Mouse (Mus musculus) liver, adult 2 months (tissue): ENCODE results near the gene C1qtnf12. TPM values are rescaled to one million over a fixed set of nuclear protein-coding genes. Genes with fewer than 3 reads are reported as not detected.

Experiments used
- DNase-seq: peaks from one replicate; pipeline ENCODE4 v3.0.0-alpha.2; 2011; ENCODE audit warnings: low read depth, low spot score; ENCODE audit errors: extremely low read depth
- H3K27ac ChIP-seq: fragments of 200-500 bp; replicated peaks from 2 replicates; pipeline ENCODE4 v1.5.1; 2012; ENCODE audit warnings: low read depth, mild to moderate bottlenecking, control low read depth, inconsistent platforms, low read length; ENCODE audit not compliant: insufficient read depth
- H3K27me3 ChIP-seq: fragments of 200-500 bp; 2 replicates; pipeline ENCODE4 v1.6.1; 2012; ENCODE audit warnings: mild to moderate bottlenecking, moderate library complexity, low read length, inconsistent platforms; ENCODE audit not compliant: control insufficient read depth, insufficient read depth
- H3K36me3 ChIP-seq: fragments of 200-500 bp; 2 replicates; pipeline ENCODE4 v1.6.1; 2012; ENCODE audit warnings: low read length, inconsistent platforms; ENCODE audit not compliant: control insufficient read depth, insufficient read depth
- H3K4me1 ChIP-seq: fragments of 200-500 bp; 2 replicates; pipeline ENCODE4 v1.6.1; 2011; ENCODE audit warnings: low read length; ENCODE audit not compliant: control insufficient read depth, insufficient read depth
- H3K4me3 ChIP-seq: fragments of 200-500 bp; 2 replicates; pipeline ENCODE4 v1.5.1; 2011; ENCODE audit warnings: low read depth, mild to moderate bottlenecking, control low read depth, low read length, moderate library complexity; ENCODE audit not compliant: insufficient read depth
- H3K79me2 ChIP-seq: fragments of 200-500 bp; 2 replicates; pipeline ENCODE4 v1.6.1; 2012; ENCODE audit warnings: inconsistent platforms, mild to moderate bottlenecking, low read length, moderate library complexity; ENCODE audit not compliant: control insufficient read depth, insufficient read depth
- H3K9ac ChIP-seq: fragments of 200-500 bp; 2 replicates; pipeline ENCODE4 v1.6.1; 2012; ENCODE audit warnings: low read depth, mild to moderate bottlenecking, control low read depth, inconsistent platforms, low read length
- CTCF ChIP-seq: fragments of 200-500 bp; IDR thresholded peaks from 2 replicates; pipeline ENCODE4 v1.5.1; 2011; ENCODE audit warnings: low read depth, low read length, control low read depth
- POLR2A ChIP-seq: fragments of 200-500 bp; IDR thresholded peaks from 2 replicates; pipeline ENCODE4 v1.6.1; 2011; ENCODE audit warnings: low read length, control low read depth; ENCODE audit not compliant: insufficient read depth; ENCODE audit errors: extremely low read depth
- WGBS: fragments of 180-500 bp; shearing (Covaris S2); methylation state at CpG from one replicate; pipeline ENCODE4 v1.1.7; 2018; 5-methylcytosine and 5-hydroxymethylcytosine counted together
- polyA plus RNA-seq: library from polyadenylated mRNA; depleted of rRNA; stranded (reverse); fragments of >200 nt; gene quantifications from 2 replicates; pipeline ENCODE4 v1.2.3, GENCODE M21; 2012; rRNA removed
- total RNA-seq: library from RNA; depleted of rRNA; stranded (reverse); fragments of >200 nt; gene quantifications from 2 replicates; pipeline ENCODE4 v1.2.3, GENCODE M21; 2014; rRNA removed

C1qtnf12 gene
- total and polyA plus RNA-seq, 2 experiments: 1.8 to 2.6 TPM

- Histone ChIP-seq H3K27me3 (no peaks in the 10 kb centered on the region), H3K9ac (no peak within 1 kb of the TSS), H3K27ac (no peak within 1 kb of the TSS), H3K4me1 (no peaks in the 10 kb centered on the region), H3K4me3 (no peak within 1 kb of the TSS), H3K36me3 (peaks cover 27% of the 10 kb centered on the region), H3K79me2 (no peaks in the 10 kb centered on the region)
- WGBS: 90% methylated on average over 8 of the region's 8 CpGs
- DNase-seq: no peak
- no peak for TF ChIP-seq POLR2A
- TF ChIP-seq CTCF: no peak
Measured at GRCm38 (mm10) chr4:156013637-156014036, 51.5 kb downstream of the C1qtnf12 start, which contains the start of gene Tnfrsf4. Gene Tnfrsf4, plus strand, starts transcription at chr4:156013843.

DNA sequence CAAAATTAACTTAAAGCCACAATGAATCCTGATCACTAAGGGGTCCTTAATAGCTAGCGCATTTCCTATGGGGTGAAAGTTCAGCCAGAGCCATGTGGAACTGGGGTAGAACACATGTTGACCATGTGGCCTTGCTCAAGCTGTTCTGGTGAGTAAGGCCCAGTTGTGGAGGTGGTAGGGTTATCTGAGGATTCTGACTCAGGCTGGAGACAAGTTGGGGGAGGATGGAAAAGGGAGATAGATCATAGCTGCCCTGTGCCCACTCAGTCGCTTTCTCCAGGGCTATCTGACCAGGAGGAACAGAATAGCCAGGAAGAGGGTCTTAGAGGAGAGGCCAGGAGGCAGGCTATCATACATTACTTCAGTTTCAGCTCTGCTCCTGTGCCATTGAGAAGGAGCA, 52.3 kb downstream of the C1qtnf12 start:
- peaks cover 21% of the 10 kb centered on the region for H3K36me3 ChIP-seq
- WGBS: 93% methylated on average over 2 of the region's 2 CpGs
- no peak overlapping the region for H3K9ac ChIP-seq
- no peak overlapping the region for H3K27ac ChIP-seq
- TF ChIP-seq POLR2A (no peak), CTCF (no peak)
- no peak for DNase-seq
- no peaks in the 10 kb centered on the region for H3K4me1 ChIP-seq
- no peaks in the 10 kb centered on the region for H3K27me3 ChIP-seq
- H3K4me3 ChIP-seq: no peak overlapping the region
- no peaks in the 10 kb centered on the region for H3K79me2 ChIP-seq

Other genes with a start within 250 kb of the C1qtnf12 start
- gene Tmem240, start 227.5 kb upstream of the C1qtnf12 start, total RNA-seq: under 0.01 and 0.20 TPM in 2 replicates
- gene Tmem240, start 227.5 kb upstream of the C1qtnf12 start, polyA plus RNA-seq: 0.07 and 0.20 TPM in 2 replicates
- 54.5 and 71.8 TPM in 2 replicates for gene Atad3a, start 201.2 kb upstream of the C1qtnf12 start, total RNA-seq
- 83.0 and 129 TPM in 2 replicates for gene Atad3a, start 201.2 kb upstream of the C1qtnf12 start, polyA plus RNA-seq
- gene Vwa1, start 187.6 kb upstream of the C1qtnf12 start, total RNA-seq: 0.46 and 0.47 TPM in 2 replicates
- 0.32 and 0.56 TPM in 2 replicates for gene Vwa1, start 187.6 kb upstream of the C1qtnf12 start, polyA plus RNA-seq
- gene Tmem88b, start 176.4 kb upstream of the C1qtnf12 start, total RNA-seq: 0.74 and 0.87 TPM in 2 replicates
- 1.3 and 1.9 TPM in 2 replicates for gene Tmem88b, start 176.4 kb upstream of the C1qtnf12 start, polyA plus RNA-seq
- gene Ankrd65, start 171.9 kb upstream of the C1qtnf12 start, total RNA-seq: not detected in 2 replicates
- gene Ankrd65, start 171.9 kb upstream of the C1qtnf12 start, polyA plus RNA-seq: not detected in 2 replicates
- gene Mrpl20, start 159.4 kb upstream of the C1qtnf12 start, total RNA-seq: 72.4 and 73.0 TPM in 2 replicates
- gene Mrpl20, start 159.4 kb upstream of the C1qtnf12 start, polyA plus RNA-seq: 29.7 and 37.4 TPM in 2 replicates
- 54.9 and 56.1 TPM in 2 replicates for gene Ccnl2, start 149.8 kb upstream of the C1qtnf12 start, total RNA-seq
- 33.9 and 61.8 TPM in 2 replicates for gene Ccnl2, start 149.8 kb upstream of the C1qtnf12 start, polyA plus RNA-seq
- 140 and 151 TPM in 2 replicates for gene Aurkaip1, start 131.0 kb upstream of the C1qtnf12 start, total RNA-seq
- gene Aurkaip1, start 131.0 kb upstream of the C1qtnf12 start, polyA plus RNA-seq: 141 and 154 TPM in 2 replicates
- gene Mxra8, start 122.6 kb upstream of the C1qtnf12 start, total RNA-seq: 7.5 and 8.8 TPM in 2 replicates
- 15.4 and 17.2 TPM in 2 replicates for gene Mxra8, start 122.6 kb upstream of the C1qtnf12 start, polyA plus RNA-seq
- 40.5 and 44.6 TPM in 2 replicates for gene Dvl1, start 114.9 kb upstream of the C1qtnf12 start, total RNA-seq
- 101 and 162 TPM in 2 replicates for gene Dvl1, start 114.9 kb upstream of the C1qtnf12 start, polyA plus RNA-seq
- 0.37 and 0.47 TPM in 2 replicates for gene Tas1r3, start 99.0 kb upstream of the C1qtnf12 start, total RNA-seq
- gene Tas1r3, start 99.0 kb upstream of the C1qtnf12 start, polyA plus RNA-seq: 0.12 and 0.35 TPM in 2 replicates
- gene Cptp, start 92.9 kb upstream of the C1qtnf12 start, total RNA-seq: 5.7 and 7.5 TPM in 2 replicates
- gene Cptp, start 92.9 kb upstream of the C1qtnf12 start, polyA plus RNA-seq: 32.1 and 48.6 TPM in 2 replicates
- gene Ints11, start 92.8 kb upstream of the C1qtnf12 start, total RNA-seq: 13.6 and 18.8 TPM in 2 replicates
- 15.8 and 20.9 TPM in 2 replicates for gene Ints11, start 92.8 kb upstream of the C1qtnf12 start, polyA plus RNA-seq
- 13.6 and 15.5 TPM in 2 replicates for gene Pusl1, start 70.5 kb upstream of the C1qtnf12 start, total RNA-seq
- 33.5 and 35.0 TPM in 2 replicates for gene Pusl1, start 70.5 kb upstream of the C1qtnf12 start, polyA plus RNA-seq
- gene Acap3, start 70.5 kb upstream of the C1qtnf12 start, total RNA-seq: 2.5 and 3.4 TPM in 2 replicates
- 4.9 and 6.9 TPM in 2 replicates for gene Acap3, start 70.5 kb upstream of the C1qtnf12 start, polyA plus RNA-seq
- gene Ube2j2, start 18.5 kb upstream of the C1qtnf12 start, total RNA-seq: 21.6 and 27.6 TPM in 2 replicates
- 43.4 and 46.1 TPM in 2 replicates for gene Ube2j2, start 18.5 kb upstream of the C1qtnf12 start, polyA plus RNA-seq
- 2.8 TPM in 2 replicates for gene B3galt6, start 30.3 kb downstream of the C1qtnf12 start, total RNA-seq
- 2.5 and 2.6 TPM in 2 replicates for gene B3galt6, start 30.3 kb downstream of the C1qtnf12 start, polyA plus RNA-seq
- 141 and 156 TPM in 2 replicates for gene Sdf4, start 30.6 kb downstream of the C1qtnf12 start, total RNA-seq
- 34.9 and 37.2 TPM in 2 replicates for gene Sdf4, start 30.6 kb downstream of the C1qtnf12 start, polyA plus RNA-seq
- gene Tnfrsf4, start 51.5 kb downstream of the C1qtnf12 start, total RNA-seq: 0.65 and 0.67 TPM in 2 replicates
- gene Tnfrsf4, start 51.5 kb downstream of the C1qtnf12 start, polyA plus RNA-seq: 0.83 and 2.5 TPM in 2 replicates
- 0.94 TPM in 1 of 2 replicates, not detected in the other for gene Tnfrsf18, start 63.8 kb downstream of the C1qtnf12 start, total RNA-seq
- 0.41 and 0.81 TPM in 2 replicates for gene Tnfrsf18, start 63.8 kb downstream of the C1qtnf12 start, polyA plus RNA-seq
- gene Ttll10, start 97.1 kb downstream of the C1qtnf12 start, total RNA-seq: 0.37 TPM in 1 of 2 replicates, not detected in the other
- 0.11 and 0.12 TPM in 2 replicates for gene Ttll10, start 97.1 kb downstream of the C1qtnf12 start, polyA plus RNA-seq
- gene 9430015G10Rik, start 147.7 kb downstream of the C1qtnf12 start, total RNA-seq: 3.8 and 4.5 TPM in 2 replicates
- gene 9430015G10Rik, start 147.7 kb downstream of the C1qtnf12 start, polyA plus RNA-seq: 3.7 and 9.1 TPM in 2 replicates
- gene Rnf223, start 168.2 kb downstream of the C1qtnf12 start, total RNA-seq: not detected in 2 replicates
- gene Rnf223, start 168.2 kb downstream of the C1qtnf12 start, polyA plus RNA-seq: 0.17 TPM in 1 of 2 replicates, not detected in the other
- 10.4 and 13.8 TPM in 2 replicates for gene Agrn, start 235.2 kb downstream of the C1qtnf12 start, total RNA-seq
- gene Agrn, start 235.2 kb downstream of the C1qtnf12 start, polyA plus RNA-seq: 20.5 and 33.2 TPM in 2 replicates
- gene Isg15, start 238.5 kb downstream of the C1qtnf12 start, total RNA-seq: 14.2 and 20.7 TPM in 2 replicates
- gene Isg15, start 238.5 kb downstream of the C1qtnf12 start, polyA plus RNA-seq: 26.8 and 44.3 TPM in 2 replicates
- 2.5 and 3.0 TPM in 2 replicates for gene AW011738, start 241.0 kb downstream of the C1qtnf12 start, total RNA-seq
- 1.7 and 3.7 TPM in 2 replicates for gene AW011738, start 241.0 kb downstream of the C1qtnf12 start, polyA plus RNA-seq